Mouse (Mus musculus) limb, embryonic 15.5 days (tissue): ENCODE measurements around the gene Mbd3. TPM values are rescaled to one million over a fixed set of nuclear protein-coding genes. Genes with fewer than 3 reads are reported as not detected.

Source experiments
- ATAC-seq: fragments of 200-750 bp; cut with Nextera tagmentation; 2 replicates; pipeline ENCODE4 v1.8.0; 2017; ENCODE audit warnings: low read depth, moderate TSS enrichment; ENCODE audit not compliant: insufficient number of reproducible peaks, low FRiP score, low TSS enrichment
- H3K27ac ChIP-seq: fragments of 300-500 bp; sonication (generic); 2 replicates; pipeline ENCODE4 v1.5.1; 2015; ENCODE audit warnings: moderate library complexity, mild to moderate bottlenecking, inconsistent platforms
- H3K27me3 ChIP-seq: fragments of 300-500 bp; sonication (generic); 2 replicates; pipeline ENCODE4 v1.6.1; 2015; ENCODE audit warnings: inconsistent platforms
- H3K36me3 ChIP-seq: fragments of 300-500 bp; sonication (generic); 2 replicates; pipeline ENCODE4 v1.6.1; 2015; ENCODE audit warnings: inconsistent platforms
- H3K4me1 ChIP-seq: fragments of 300-500 bp; sonication (generic); 2 replicates; pipeline ENCODE4 v1.6.1; 2015; ENCODE audit warnings: inconsistent platforms
- H3K4me2 ChIP-seq: fragments of 300-500 bp; sonication (generic); 2 replicates; pipeline ENCODE4 v1.6.1; 2015; ENCODE audit warnings: mild to moderate bottlenecking, inconsistent platforms
- H3K4me3 ChIP-seq: fragments of 300-500 bp; sonication (generic); 2 replicates; pipeline ENCODE4 v1.5.1; 2015; ENCODE audit warnings: mild to moderate bottlenecking, inconsistent platforms
- H3K9ac ChIP-seq: fragments of 300-500 bp; sonication (generic); 2 replicates; pipeline ENCODE4 v1.6.1; 2015; ENCODE audit warnings: inconsistent platforms
- H3K9me3 ChIP-seq: fragments of 300-500 bp; sonication (generic); 2 replicates; pipeline ENCODE4 v1.6.1; 2016; ENCODE audit warnings: inconsistent platforms
- WGBS: fragments of 180-500 bp; shearing (Covaris S2); methylation state at CpG from one replicate; pipeline ENCODE4 v1.1.7; 2015; 5-methylcytosine and 5-hydroxymethylcytosine counted together
- polyA plus RNA-seq: library from polyadenylated mRNA; unstranded; fragments of >200 nt; fragmentation: Nextera tagmentation; extraction: Ambion mirVana; gene quantifications from 2 replicates; pipeline ENCODE4 v1.2.1, GENCODE M21; 2015

Mbd3 gene
- polyA plus RNA-seq, 1 experiment from 2014 or later, result 219 TPM

DNA sequence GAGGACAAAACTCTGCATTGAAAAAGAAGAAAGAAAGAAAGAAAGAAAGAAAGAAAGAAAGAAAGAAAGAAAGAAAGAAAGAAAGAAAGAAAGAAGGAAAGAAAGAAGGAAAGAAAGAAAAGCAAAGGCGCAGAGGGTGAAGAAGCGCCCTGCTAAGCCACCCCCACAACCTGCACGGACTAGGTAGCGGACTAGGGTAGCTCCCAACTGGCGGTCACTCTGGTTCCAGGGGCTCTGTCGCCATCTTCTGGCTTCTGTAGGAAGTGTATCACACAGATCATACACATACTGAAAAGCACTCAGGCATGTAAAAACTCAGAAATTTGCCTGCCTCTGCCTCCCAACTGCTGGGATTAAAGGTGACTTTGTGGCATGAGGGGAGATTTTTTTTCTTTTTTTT, 25.3 kb downstream of the Mbd3 start:
- peaks cover 11% of the 10 kb centered on the region for H3K4me1 ChIP-seq
- ATAC-seq, result no peak

DNA sequence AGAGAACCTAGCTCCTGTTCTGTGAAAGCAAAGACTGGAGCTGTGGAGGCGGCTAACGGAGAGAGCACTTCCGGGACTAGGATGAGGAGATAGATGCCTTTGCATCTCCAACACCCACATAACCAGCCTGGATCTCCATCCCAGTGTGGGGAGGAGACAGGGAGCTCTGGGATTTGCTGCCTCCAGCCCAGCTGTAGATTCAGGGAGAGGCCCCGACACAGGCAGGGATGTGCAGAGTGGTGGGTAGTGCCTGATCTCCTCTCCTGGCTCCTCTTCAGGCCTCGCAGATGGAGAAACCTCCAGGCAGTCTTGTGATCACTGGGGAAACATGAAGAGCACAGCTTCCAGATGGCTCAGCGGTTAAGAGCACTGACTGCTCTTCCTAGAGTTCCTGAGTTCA, 26.6 kb downstream of the Mbd3 start:
- WGBS, result 78% methylated on average over 6 of the region's 6 CpGs
- no peak overlapping the region for H3K9ac ChIP-seq
- H3K27ac ChIP-seq, result no peak overlapping the region
- H3K4me1 ChIP-seq, result peaks cover 11% of the 10 kb centered on the region
- no peaks in the 10 kb centered on the region for H3K9me3 ChIP-seq
- no peak overlapping the region for H3K4me2 ChIP-seq
- no peak for ATAC-seq
- H3K36me3 ChIP-seq, result no peaks in the 10 kb centered on the region
- 0 out of 2 replicates have a peak, but pooled peaks cover 3% of the 10 kb centered on the region for H3K27me3 ChIP-seq
- H3K4me3 ChIP-seq, result no peak overlapping the region

More for the DNA sequence above, 25.3 kb downstream of the Mbd3 start:
- Histone ChIP-seq H3K4me3 (no peak overlapping the region), H3K4me2 (no peak overlapping the region), H3K9ac (no peak overlapping the region), H3K27ac (no peak overlapping the region), H3K27me3 (0 out of 2 replicates have a peak, but pooled peaks cover 3% of the 10 kb centered on the region), H3K9me3 (no peaks in the 10 kb centered on the region), H3K36me3 (no peaks in the 10 kb centered on the region)
- WGBS, result 27% methylated on average over 6 of the region's 6 CpGs

DNA sequence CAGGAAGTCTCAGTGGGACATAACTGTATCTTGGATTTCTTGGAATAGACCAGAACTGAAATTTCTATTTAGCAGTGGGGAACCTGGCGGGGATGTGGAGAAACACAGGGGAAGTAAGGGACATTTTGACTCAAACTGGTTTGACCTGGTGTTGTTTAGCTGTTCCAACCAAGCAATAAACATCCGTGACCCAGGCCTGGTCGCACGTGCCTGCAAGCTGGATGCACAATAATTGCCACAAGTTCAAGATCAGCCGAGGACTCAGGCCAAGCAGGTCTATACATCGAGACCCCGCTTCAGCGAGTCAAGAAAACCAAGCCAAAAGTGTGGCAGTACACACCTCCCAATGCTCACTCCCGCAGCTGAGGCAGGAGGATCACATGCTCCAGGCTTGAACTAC, 27.4 kb downstream of the Mbd3 start:
- Histone ChIP-seq H3K27me3 (0 out of 2 replicates have a peak, but pooled peaks cover 3% of the 10 kb centered on the region), H3K36me3 (no peaks in the 10 kb centered on the region), H3K27ac (0 out of 2 replicates have a peak overlapping the region, but pooled peaks have one; percentile 22), H3K4me2 (peak overlapping the region; percentile 38), H3K9me3 (no peaks in the 10 kb centered on the region), H3K4me1 (peaks cover 11% of the 10 kb centered on the region), H3K4me3 (peak overlapping the region; percentile 31; the same call in 1 of the 2 replicates), H3K9ac (no peak overlapping the region)
- no peak for ATAC-seq
- WGBS, result 40% methylated on average over 9 of the region's 9 CpGs

DNA sequence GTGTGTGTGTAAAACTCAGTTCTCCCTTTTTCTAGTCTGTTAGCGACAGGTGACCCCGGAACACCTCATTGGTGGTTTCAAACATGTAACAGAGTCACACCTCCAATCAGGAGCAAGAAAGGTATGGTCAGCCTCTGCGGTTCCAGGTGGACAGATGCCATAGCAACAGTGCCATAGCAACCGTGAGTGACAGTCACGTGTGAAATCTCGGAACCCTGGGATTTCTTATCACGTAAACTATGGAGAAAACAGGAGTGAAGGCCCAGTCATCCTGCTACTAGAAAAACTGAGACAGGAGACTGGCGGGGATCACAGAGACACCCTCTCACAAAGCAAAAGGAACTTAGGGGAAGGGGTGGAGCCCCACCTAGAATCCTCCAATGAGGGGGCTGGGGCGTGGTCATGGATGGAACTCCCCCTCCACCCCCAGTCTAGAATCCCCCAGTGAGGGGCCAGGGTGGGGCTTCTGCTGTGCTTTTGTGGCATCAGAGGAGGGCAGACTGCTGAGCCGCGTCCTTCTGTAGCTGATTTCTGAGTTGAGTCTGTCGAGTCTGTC, 27.9 kb downstream of the Mbd3 start:
- Histone ChIP-seq H3K27ac (peak overlapping the region; percentile 8; the same call in 1 of the 2 replicates), H3K36me3 (no peaks in the 10 kb centered on the region), H3K9ac (no peak overlapping the region), H3K4me3 (peak overlapping the region; percentile 31), H3K4me1 (peaks cover 11% of the 10 kb centered on the region), H3K27me3 (0 out of 2 replicates have a peak, but pooled peaks cover 3% of the 10 kb centered on the region), H3K9me3 (no peaks in the 10 kb centered on the region), H3K4me2 (peak overlapping the region; percentile 38)
- WGBS, result 2% methylated on average over 12 of the region's 12 CpGs
- peak; percentile 54 for ATAC-seq

DNA sequence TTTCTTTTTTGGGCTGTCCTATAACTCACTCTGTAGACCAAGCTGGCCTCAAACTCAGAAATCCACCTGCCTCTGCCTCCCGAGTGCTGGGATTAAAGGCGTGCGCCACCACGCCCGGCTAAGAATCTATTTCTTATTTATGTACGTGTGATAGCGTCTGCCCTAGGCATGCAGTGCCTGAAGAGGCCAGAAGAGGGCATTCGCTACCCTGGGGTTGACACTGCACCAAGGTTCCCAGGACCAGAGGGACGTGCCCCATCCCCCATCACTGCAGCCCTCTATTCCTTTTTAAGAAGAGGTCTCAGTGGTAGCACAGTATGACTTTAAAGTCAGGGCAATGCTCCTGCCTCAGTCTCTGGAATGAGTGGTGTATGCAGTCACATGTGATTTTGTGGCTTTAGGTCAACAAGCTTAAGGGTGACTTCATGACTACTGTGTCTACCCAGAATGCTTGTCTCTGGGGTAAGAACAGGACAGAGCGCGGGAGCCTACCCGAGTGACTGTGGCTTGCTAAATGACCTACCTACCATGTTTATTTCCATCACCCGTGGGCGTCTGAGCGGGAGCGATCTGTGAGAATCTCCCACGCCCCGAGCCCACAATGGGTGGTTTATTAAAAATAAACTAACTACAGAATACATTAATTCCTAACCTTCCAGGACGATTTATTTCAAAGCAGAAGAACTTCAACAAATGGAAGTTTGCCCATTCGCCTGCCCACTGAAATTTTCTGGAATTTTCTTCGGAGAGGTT, 29.2 kb downstream of the Mbd3 start:
- Histone ChIP-seq H3K9ac (no peak overlapping the region), H3K9me3 (no peaks in the 10 kb centered on the region), H3K27ac (no peak overlapping the region), H3K27me3 (0 out of 2 replicates have a peak, but pooled peaks cover 6% of the 10 kb centered on the region), H3K4me2 (no peak overlapping the region), H3K36me3 (no peaks in the 10 kb centered on the region), H3K4me3 (no peak overlapping the region), H3K4me1 (peaks cover 11% of the 10 kb centered on the region)
- ATAC-seq, result no peak
- 79% methylated on average over 21 of the region's 21 CpGs for WGBS

DNA sequence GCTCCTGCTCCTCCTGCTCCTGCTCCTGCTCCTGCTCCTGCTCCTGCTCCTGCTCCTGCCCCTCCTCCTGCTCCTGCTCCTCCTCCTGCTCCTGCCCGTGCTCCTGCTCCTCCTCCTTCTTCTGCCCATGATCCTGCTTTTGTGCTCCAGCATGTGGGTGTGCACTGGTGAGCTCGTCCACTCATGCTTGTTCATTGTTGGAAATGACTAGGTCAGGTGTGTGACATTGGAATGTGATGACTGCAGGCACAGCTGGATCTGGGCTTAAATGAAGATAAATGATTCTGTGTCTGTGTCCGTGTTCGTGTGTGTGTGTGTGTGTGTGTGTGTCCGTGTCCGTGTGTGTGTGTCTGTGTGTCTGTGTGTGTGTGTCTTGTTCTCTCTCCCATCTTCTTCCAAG, 31.0 kb downstream of the Mbd3 start:
- peaks cover 22% of the 10 kb centered on the region for H3K27me3 ChIP-seq

DNA sequence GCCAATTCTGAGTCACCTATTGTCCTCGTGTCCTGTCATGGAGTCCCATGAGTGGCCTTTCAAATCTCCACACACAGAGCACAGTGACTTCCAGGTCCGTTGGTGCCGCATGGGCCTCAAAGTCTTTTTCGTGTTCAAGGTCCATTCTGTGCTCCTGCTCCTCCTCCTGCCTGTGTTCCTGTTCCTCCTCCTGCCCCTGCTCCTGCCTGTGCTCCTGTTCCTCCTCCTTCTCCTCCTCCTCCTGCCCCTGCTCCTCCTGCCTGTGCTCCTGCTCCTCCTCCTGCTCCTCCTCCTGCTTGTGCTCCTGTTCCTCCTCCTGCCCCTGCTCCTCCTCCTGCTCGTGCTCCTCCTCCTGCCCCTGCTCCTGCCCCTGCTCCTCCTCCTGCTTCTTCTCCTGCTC, 31.4 kb downstream of the Mbd3 start:
- H3K27ac ChIP-seq, result no peak overlapping the region
- ATAC-seq, result no peak
- H3K36me3 ChIP-seq, result no peaks in the 10 kb centered on the region
- 57% methylated on average over 5 of the region's 5 CpGs for WGBS
- H3K9me3 ChIP-seq, result no peaks in the 10 kb centered on the region
- H3K4me3 ChIP-seq, result no peak overlapping the region
- H3K4me2 ChIP-seq, result no peak overlapping the region
- peaks cover 11% of the 10 kb centered on the region for H3K4me1 ChIP-seq
- peaks cover 22% of the 10 kb centered on the region for H3K27me3 ChIP-seq
- H3K9ac ChIP-seq, result no peak overlapping the region

More for the DNA sequence above, 31.0 kb downstream of the Mbd3 start:
- ATAC-seq, result no peak
- peaks cover 11% of the 10 kb centered on the region for H3K4me1 ChIP-seq
- no peak overlapping the region for H3K4me3 ChIP-seq
- WGBS, result 86% methylated on average over 6 of the region's 6 CpGs
- no peak overlapping the region for H3K4me2 ChIP-seq
- H3K36me3 ChIP-seq, result no peaks in the 10 kb centered on the region
- no peaks in the 10 kb centered on the region for H3K9me3 ChIP-seq
- no peak overlapping the region for H3K27ac ChIP-seq
- no peak overlapping the region for H3K9ac ChIP-seq

DNA sequence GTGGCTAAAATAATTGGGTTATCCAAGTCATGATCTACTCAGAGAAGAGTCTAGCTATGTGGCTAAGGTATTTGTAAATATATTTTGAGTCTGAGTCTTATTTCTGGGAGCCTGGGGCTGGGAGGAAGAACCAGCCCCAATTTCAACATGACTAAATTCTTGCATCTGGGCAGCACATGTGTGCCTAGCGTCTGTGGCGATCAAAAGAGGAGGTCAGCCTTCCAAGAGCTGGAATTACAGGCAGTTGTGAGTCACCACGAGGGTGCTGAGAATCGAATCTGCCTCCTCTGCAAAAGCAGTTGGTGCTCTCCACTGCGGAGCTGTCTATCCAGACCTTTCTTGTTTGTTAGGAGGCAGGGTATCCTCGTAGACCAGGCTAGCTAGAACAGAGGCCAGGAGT, 33.6 kb downstream of the Mbd3 start:
- no peaks in the 10 kb centered on the region for H3K9me3 ChIP-seq
- no peak for ATAC-seq
- H3K27ac ChIP-seq, result no peak overlapping the region
- no peaks in the 10 kb centered on the region for H3K4me1 ChIP-seq
- WGBS, result 43% methylated on average over 6 of the region's 6 CpGs
- peaks cover 22% of the 10 kb centered on the region for H3K27me3 ChIP-seq
- H3K9ac ChIP-seq, result no peak overlapping the region
- H3K4me3 ChIP-seq, result no peak overlapping the region
- H3K36me3 ChIP-seq, result no peaks in the 10 kb centered on the region
- no peak overlapping the region for H3K4me2 ChIP-seq

DNA sequence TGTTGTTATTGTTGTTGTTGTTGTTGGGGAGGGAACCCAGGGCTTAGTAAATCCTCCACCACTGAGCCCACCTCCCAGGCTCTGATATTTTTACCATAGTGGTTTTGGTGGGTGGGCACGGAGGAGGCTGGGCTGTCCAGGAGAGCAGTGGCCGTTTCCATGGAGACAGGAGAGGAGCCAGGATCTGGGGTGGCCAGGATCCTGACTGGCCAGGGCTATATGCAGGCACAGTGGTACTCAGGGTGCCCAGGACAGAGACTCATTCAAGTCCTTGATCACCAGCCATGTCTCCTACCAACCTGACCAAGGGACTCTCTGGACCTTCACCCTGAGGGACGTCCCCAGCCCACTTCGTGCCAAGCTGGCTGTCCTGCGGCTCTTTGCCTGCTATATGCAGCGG, 35.6 kb downstream of the Mbd3 start:
- Histone ChIP-seq H3K9ac (no peak overlapping the region), H3K27ac (no peak overlapping the region), H3K9me3 (no peaks in the 10 kb centered on the region), H3K27me3 (peaks cover 39% of the 10 kb centered on the region), H3K36me3 (no peaks in the 10 kb centered on the region), H3K4me2 (no peak overlapping the region), H3K4me3 (no peak overlapping the region), H3K4me1 (no peaks in the 10 kb centered on the region)
- 34% methylated on average over 6 of the region's 6 CpGs for WGBS
- ATAC-seq, result no peak

DNA sequence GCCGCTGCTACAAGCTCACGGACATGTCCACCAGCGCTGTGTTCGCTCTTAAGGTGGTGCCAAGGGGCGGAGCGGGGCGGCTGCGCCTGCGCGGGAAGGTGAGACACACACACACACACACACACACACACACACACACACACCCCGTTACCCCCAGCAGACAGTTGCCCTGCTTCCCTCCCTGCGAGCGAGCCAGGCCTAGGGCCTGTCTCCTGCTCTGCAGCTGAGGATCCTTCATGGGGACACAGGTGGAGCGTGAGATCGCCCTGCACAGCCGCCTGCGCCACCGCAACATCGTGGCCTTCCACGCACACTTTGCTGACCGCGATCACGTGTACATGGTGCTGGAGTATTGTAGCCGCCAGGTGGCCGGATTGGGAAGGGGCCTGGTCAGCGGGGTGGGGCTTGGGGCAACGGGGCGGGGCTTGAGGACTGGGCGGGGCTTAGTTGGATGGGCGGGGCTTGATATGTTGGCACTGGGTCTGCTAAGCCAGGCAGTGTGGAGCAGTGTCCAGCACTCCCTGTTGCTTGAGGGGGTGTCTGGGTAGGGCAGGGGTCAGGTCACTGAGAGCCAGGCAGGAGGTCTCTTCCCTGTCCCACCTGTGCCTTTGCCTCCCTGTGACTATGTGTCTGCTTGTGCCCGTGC, 41.2 kb downstream of the Mbd3 start:
- H3K27ac ChIP-seq, result no peak overlapping the region
- H3K9me3 ChIP-seq, result no peaks in the 10 kb centered on the region
- H3K4me2 ChIP-seq, result peak overlapping the region; percentile 42
- peaks cover 73% of the 10 kb centered on the region for H3K27me3 ChIP-seq
- 7% methylated on average over 28 of the region's 31 CpGs for WGBS
- no peaks in the 10 kb centered on the region for H3K36me3 ChIP-seq
- 0 out of 2 replicates have a peak overlapping the region, but pooled peaks have one; percentile 1 for H3K9ac ChIP-seq
- H3K4me1 ChIP-seq, result peaks cover 27% of the 10 kb centered on the region
- 0 out of 2 replicates have a peak, but pooled peaks have one; percentile 25 for ATAC-seq
- peak overlapping the region; percentile 24 for H3K4me3 ChIP-seq

DNA sequence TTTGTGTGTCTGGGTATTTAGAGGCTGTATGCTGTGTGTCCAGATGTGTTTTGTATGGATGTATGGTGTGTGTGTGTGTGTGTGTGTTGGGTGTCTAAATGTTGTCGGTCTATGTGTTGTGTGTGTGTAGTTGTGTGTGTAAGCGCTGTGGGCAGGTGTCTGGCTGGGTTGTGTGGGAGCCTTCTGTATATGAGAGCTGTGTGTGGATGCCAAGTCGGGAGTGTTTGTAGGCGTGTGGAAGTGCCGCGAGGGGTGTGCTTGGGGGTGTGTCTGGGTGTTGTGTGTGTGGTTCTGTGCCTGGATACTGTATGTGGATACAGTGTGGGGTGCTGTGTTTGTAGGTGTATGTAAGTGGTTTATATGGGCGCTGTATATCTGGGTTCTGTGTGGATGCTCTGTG, 42.0 kb downstream of the Mbd3 start:
- Histone ChIP-seq H3K4me1 (peaks cover 27% of the 10 kb centered on the region), H3K4me3 (peak overlapping the region; percentile 38), H3K27me3 (peaks cover 78% of the 10 kb centered on the region), H3K4me2 (no peak overlapping the region; the same call in 1 of the 2 replicates), H3K27ac (no peak overlapping the region), H3K9ac (no peak overlapping the region), H3K36me3 (no peaks in the 10 kb centered on the region), H3K9me3 (no peaks in the 10 kb centered on the region)
- no peak for ATAC-seq
- WGBS, result 26% methylated on average over 7 of the region's 7 CpGs

DNA sequence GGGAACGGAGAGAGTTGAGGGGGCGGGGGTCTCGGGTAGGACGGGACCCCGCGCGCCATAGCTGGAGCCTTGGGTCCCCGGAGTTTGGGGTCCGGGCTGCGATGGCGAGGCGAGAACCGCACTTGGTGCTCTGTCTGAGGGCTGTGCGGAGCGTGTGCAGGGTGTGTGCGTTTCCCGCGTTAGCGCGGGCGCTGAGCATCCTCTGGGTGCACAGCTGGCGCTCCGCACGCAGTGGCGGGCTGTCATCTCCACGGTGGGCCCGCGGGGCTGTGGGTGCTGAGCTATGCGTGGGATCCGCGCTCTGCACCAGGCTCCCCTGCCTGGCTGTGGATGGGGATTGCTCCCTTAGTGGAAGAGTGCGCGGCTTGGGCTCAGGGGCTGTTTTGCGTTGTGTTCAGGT, 42.6 kb downstream of the Mbd3 start:
- WGBS, result 3% methylated on average over 34 of the region's 34 CpGs
- no peaks in the 10 kb centered on the region for H3K9me3 ChIP-seq
- H3K27ac ChIP-seq, result no peak overlapping the region
- H3K27me3 ChIP-seq, result peaks cover 84% of the 10 kb centered on the region
- no peak for ATAC-seq
- peak overlapping the region; percentile 35; the same call in 1 of the 2 replicates for H3K9ac ChIP-seq
- H3K4me2 ChIP-seq, result peak overlapping the region; percentile 69
- H3K4me3 ChIP-seq, result peak overlapping the region; percentile 38
- H3K4me1 ChIP-seq, result peaks cover 27% of the 10 kb centered on the region
- no peaks in the 10 kb centered on the region for H3K36me3 ChIP-seq
